Mouse (Mus musculus) spleen, adult 2 months (tissue): ENCODE measurements around the gene Tldc2. TPM values are rescaled to one million over a fixed set of nuclear protein-coding genes. Genes with fewer than 3 reads are reported as not detected.

Experiments
- DNase-seq, 2 experiments: peaks; one replicate each; pipeline versions ENCODE4 v3.0.0 to v3.0.0-alpha.2; 2012 to 2021; ENCODE audit warnings: low spot score in 2 of 2, low read depth in 1 of 2
- H3K27ac ChIP-seq: fragments of 200-500 bp; 2 replicates; pipeline ENCODE4 v1.5.1; 2012; ENCODE audit warnings: low read length, inconsistent platforms; ENCODE audit not compliant: insufficient read depth
- H3K27me3 ChIP-seq: fragments of 200-500 bp; 2 replicates; pipeline ENCODE4 v1.6.1; 2012; ENCODE audit warnings: mild to moderate bottlenecking, moderate library complexity, low read length, inconsistent platforms; ENCODE audit not compliant: control insufficient read depth, insufficient read depth
- H3K36me3 ChIP-seq: fragments of 200-500 bp; 2 replicates; pipeline ENCODE4 v1.6.1; 2012; ENCODE audit warnings: mild to moderate bottlenecking, low read length, inconsistent platforms; ENCODE audit not compliant: control insufficient read depth, insufficient read depth
- H3K4me1 ChIP-seq: fragments of 200-500 bp; 2 replicates; pipeline ENCODE4 v1.6.1; 2011; ENCODE audit warnings: inconsistent platforms; ENCODE audit not compliant: control insufficient read depth, insufficient read depth, insufficient read length
- H3K4me3 ChIP-seq: fragments of 200-500 bp; 2 replicates; pipeline ENCODE4 v1.5.1; 2011; ENCODE audit warnings: mild to moderate bottlenecking, inconsistent platforms; ENCODE audit not compliant: insufficient read depth, insufficient read length; ENCODE audit errors: extremely low read depth
- CTCF ChIP-seq: fragments of 200-500 bp; IDR thresholded peaks from 2 replicates; pipeline ENCODE4 v1.5.1; 2011; ENCODE audit warnings: mild to moderate bottlenecking, inconsistent platforms; ENCODE audit not compliant: insufficient read depth, insufficient read length, insufficient replicate concordance; ENCODE audit errors: extremely low read depth
- POLR2A ChIP-seq: fragments of 200-500 bp; IDR thresholded peaks from 2 replicates; pipeline ENCODE4 v1.6.1; 2011; ENCODE audit warnings: low read depth, low read length, inconsistent platforms
- WGBS: fragments of 180-500 bp; shearing (Covaris S2); methylation state at CpG from one replicate; pipeline ENCODE4 v1.1.7; 2018; 5-methylcytosine and 5-hydroxymethylcytosine counted together
- polyA plus RNA-seq: library from polyadenylated mRNA; depleted of rRNA; stranded (reverse); fragments of >200 nt; gene quantifications from 2 replicates; pipeline ENCODE4 v1.2.3, GENCODE M21; 2012

Tldc2 gene
- polyA plus RNA-seq, 1 experiment: not detected

GRCm38 (mm10) chr2:157077160-157077559, 9.7 kb upstream of the Tldc2 start:
- no peaks in the 10 kb centered on the region for H3K36me3 ChIP-seq
- no peak overlapping the region for H3K4me3 ChIP-seq
- no peak for DNase-seq
- WGBS: 41% methylated on average over 5 of the region's 5 CpGs
- H3K4me1 ChIP-seq: peaks cover 8% of the 10 kb centered on the region; the same call in 1 of the 2 replicates
- 0 out of 2 replicates have a peak overlapping the region, but pooled peaks have one; percentile 22 for H3K27ac ChIP-seq
- TF ChIP-seq CTCF (no peak), POLR2A (no peak)
- peaks cover 16% of the 10 kb centered on the region for H3K27me3 ChIP-seq

GRCm38 (mm10) chr2:157077641-157078058, 9.2 kb upstream of the Tldc2 start:
- H3K27ac ChIP-seq: 0 out of 2 replicates have a peak overlapping the region, but pooled peaks have one; percentile 22
- 23% methylated on average over 15 of the region's 15 CpGs for WGBS
- no peaks in the 10 kb centered on the region for H3K36me3 ChIP-seq
- H3K27me3 ChIP-seq: peaks cover 16% of the 10 kb centered on the region
- peaks cover 8% of the 10 kb centered on the region; the same call in 1 of the 2 replicates for H3K4me1 ChIP-seq
- TF ChIP-seq CTCF (no peak), POLR2A (no peak)
- DNase-seq: no peak
- peak overlapping the region; percentile 53; the same call in 1 of the 2 replicates for H3K4me3 ChIP-seq

DNA sequence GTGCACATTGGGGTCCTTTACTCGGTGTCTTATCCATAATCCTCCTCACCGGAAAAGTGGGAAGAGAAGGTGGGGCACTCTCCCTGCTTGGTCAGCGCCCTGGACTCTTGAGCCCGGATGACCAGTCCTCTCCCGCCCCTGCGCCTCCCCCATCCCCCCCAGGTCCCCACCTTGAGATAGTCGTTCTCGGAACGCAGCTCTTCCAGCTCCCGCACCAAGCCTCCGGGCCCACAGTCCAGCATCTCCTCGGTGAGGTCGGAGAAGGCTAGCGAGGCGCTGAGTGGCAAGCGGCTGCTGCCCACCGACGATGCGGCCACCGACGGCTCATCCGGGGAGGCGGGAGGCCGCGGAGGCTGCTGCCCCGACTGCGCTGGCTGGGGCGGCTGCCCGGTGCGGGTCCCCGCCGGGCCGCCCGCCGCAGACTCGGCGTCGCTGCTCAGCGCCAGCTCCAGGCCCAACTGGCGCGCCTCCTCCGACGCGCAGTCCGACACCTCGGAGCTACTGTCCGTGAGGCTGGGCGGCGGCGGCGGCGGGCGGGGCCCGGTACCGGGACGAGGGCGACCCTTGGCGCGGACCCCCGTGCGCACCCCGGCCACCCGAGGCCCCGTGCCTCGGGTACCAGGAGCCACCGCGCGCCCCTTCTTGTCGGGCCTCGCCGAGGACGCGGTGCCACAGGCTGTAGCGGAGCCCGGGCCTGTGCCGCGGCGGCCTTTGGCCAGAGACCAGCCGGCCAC, 8.6 kb upstream of the Tldc2 start:
- WGBS: 2% methylated on average over 79 of the region's 79 CpGs
- Histone ChIP-seq H3K27me3 (peaks cover 16% of the 10 kb centered on the region), H3K27ac (peak overlapping the region; percentile 30; the same call in 1 of the 2 replicates), H3K36me3 (no peaks in the 10 kb centered on the region), H3K4me1 (peaks cover 8% of the 10 kb centered on the region; the same call in 1 of the 2 replicates), H3K4me3 (peak overlapping the region; percentile 53)
- no peak for TF ChIP-seq CTCF
- no peak for TF ChIP-seq POLR2A
- DNase-seq: no peak

DNA sequence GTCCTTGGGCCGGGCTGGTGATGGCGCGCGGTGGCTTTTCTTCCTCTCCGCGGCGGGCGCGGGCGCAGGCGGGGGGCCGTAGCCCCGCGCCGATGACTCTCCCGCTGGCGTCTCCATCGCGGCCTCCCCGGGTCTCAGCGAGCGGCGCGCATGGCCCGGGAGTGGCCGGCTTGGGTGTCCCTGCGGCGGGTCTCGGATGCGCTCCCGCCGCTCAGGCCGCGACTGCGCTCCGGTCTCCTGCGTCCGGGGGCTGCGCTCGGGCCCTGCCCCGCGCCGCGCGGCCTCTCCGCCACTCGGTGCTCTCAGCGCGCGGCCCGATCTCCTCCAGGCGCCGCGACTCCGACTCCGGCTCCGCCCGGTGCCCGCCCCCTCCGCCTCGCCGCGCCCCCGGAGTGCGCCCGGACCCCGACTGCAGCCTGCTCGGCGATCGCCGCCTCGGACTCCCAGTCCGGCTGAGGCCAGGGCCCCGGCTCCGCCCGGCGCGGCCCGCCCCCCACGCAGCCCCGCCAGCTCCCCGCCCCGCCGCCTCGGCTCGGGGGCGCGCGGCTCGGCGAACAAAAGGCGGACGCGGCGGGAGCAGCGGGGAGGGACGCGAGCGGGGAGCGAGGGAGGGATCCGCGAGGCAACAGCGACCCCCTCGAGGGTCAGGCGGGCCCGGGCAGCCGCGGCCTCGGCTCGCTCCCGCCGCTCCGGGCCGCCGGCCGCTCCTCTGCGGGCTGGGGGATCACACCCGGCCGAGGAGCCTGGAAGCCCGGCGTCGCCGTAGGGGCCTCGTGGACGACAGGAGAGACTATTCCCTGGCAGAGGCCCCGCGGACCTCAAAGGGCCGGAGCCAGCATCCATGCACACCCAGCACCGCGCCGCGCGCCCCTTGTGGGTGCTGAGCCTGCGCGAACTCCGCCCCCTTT, 7.8 kb upstream of the Tldc2 start, which contains the start of gene Soga1:
Gene Soga1, minus strand, starts transcription at position 462 of the 908 bp plus-strand sequence.
- H3K4me1 ChIP-seq: peaks cover 8% of the 10 kb centered on the region; the same call in 1 of the 2 replicates
- peak within 1 kb of the TSS; percentile 30; the same call in 1 of the 2 replicates for H3K27ac ChIP-seq
- TF ChIP-seq POLR2A (no peak), CTCF (0 out of 2 replicates have a peak, but pooled peaks have one; percentile 24)
- peak in 1 of 2 experiments; percentile 42 for DNase-seq
- under 1% methylated on average over 104 of the region's 136 CpGs for WGBS
- no peaks in the 10 kb centered on the region for H3K36me3 ChIP-seq
- H3K4me3 ChIP-seq: peak within 1 kb of the TSS; percentile 53
- peaks cover 16% of the 10 kb centered on the region for H3K27me3 ChIP-seq

GRCm38 (mm10) chr2:157079701-157080180, 7.1 kb upstream of the Tldc2 start:
- peaks cover 16% of the 10 kb centered on the region for H3K27me3 ChIP-seq
- no peak for DNase-seq
- no peaks in the 10 kb centered on the region for H3K36me3 ChIP-seq
- peaks cover 8% of the 10 kb centered on the region; the same call in 1 of the 2 replicates for H3K4me1 ChIP-seq
- no peak for TF ChIP-seq CTCF
- TF ChIP-seq POLR2A: no peak
- 26% methylated on average over 16 of the region's 16 CpGs for WGBS
- peak overlapping the region; percentile 53 for H3K4me3 ChIP-seq
- H3K27ac ChIP-seq: no peak overlapping the region

DNA sequence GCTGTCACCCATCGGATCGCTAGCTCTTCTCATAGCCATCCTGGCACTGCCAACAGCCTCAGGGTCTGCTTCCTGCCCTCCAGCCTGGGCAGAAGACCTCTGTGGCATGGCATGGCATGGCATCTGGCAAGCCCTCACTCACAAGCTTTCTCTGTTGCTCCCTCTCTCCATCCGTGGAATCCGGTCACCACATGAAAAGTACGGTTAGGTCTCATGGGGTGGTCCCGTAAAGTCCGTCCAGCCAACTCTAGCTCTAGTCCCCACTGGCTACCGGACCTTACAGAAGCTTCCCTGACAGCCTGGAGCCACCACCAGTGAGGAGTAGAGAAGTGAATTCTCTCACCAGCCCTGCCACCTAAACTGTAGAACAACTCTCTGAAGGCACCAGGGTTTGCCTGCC, 5.5 kb upstream of the Tldc2 start:
- WGBS: 93% methylated on average over 8 of the region's 8 CpGs
- no peaks in the 10 kb centered on the region for H3K36me3 ChIP-seq
- peaks cover 16% of the 10 kb centered on the region for H3K27me3 ChIP-seq
- no peak overlapping the region for H3K27ac ChIP-seq
- H3K4me3 ChIP-seq: no peak overlapping the region
- DNase-seq: no peak
- no peak for TF ChIP-seq CTCF
- TF ChIP-seq POLR2A: no peak
- H3K4me1 ChIP-seq: peaks cover 8% of the 10 kb centered on the region; the same call in 1 of the 2 replicates
